Mouse (Mus musculus) spleen, postnatal 4 days (tissue): Measurements from ENCODE around the gene Pias1.

Experiments
- DNase-seq, 2 experiments: peaks; one replicate each; pipeline ENCODE4 v3.0.0; 2022; ENCODE audit warnings: low spot score in 2 of 2

The Pias1 gene

DNA sequence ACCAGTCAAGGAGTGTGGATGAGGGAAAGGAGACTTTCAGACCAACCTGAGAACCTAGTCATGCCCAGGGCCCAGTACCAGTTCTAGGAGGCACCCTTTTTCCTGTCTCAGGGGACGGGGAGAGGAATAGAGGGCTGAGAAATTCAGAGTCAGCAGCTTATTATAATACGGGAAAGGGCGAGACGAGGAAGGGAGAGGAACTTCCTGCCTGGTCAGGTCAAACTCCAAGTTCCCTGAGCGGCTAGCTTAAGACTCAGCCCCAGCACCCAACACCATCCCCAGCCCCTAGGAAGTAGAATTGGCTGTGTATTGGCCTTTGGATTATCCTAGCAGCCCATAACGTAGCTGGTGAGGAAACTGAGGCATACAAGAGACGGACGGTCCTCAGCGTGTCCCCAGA is 130.5 kb downstream of the Pias1 start:
- no peak for DNase-seq

DNA sequence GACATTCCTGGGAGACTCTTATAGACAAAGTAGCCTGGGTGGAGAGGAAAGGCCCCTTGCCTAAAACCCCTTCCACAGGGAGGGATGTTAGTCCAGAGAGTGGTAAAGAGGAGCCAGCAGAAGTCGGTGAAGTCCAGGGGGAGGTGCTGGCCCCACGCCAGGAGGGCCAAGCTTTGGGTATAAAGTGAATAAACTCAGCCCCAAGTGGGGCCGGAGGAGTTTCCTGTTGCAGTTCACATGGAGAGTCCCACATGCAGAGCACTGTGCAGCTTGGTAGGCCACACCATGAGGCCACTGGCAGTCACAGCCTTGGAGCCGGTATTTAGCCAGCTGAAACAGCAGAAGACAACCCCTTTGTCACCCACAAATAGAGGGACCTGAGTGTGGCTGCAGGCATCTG is 133.2 kb downstream of the Pias1 start:
- DNase-seq: peak in 1 of 2 experiments; percentile 13

DNA sequence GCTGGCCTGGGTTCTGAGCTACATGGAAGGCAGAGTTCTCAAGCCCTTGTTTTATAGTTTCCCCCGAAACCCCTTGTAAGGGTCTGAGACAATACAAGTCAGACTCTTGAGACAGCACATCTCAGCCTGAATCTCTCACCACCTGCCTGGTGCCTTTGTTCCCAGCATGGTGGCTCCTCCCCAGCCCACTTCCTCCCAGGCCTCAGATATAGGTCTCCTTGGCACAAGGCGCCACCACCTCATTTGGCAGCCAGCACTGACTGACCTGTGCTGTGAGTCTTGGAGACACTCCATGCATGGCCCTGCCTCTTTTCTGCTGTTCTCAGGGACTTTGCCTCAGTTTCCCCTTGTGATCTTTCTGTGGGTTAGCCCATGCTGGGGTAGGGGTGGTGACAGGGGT is 136.2 kb downstream of the Pias1 start:
- DNase-seq: peak in 1 of 2 experiments; percentile 13

DNA sequence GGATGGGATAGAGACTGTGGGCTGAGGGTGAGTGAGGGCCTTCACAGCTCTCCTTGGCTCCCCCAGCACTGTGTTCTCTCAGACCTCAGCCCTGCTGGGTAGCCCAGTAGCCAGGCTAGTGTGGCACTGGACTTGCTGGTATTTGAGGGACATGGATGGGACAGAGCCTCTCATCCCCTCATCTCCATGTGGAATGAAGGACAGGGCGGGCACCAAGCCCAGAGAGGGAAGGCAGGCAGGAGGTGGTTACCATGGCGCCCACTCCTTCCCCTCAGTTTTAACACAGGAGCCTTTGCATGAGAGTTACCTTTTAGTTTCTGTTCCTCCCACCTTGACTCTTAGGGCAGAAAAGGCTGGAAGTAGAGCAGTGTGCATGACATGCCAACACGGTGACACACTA is 139.1 kb downstream of the Pias1 start:
- DNase-seq: peak in 1 of 2 experiments; percentile 9

DNA sequence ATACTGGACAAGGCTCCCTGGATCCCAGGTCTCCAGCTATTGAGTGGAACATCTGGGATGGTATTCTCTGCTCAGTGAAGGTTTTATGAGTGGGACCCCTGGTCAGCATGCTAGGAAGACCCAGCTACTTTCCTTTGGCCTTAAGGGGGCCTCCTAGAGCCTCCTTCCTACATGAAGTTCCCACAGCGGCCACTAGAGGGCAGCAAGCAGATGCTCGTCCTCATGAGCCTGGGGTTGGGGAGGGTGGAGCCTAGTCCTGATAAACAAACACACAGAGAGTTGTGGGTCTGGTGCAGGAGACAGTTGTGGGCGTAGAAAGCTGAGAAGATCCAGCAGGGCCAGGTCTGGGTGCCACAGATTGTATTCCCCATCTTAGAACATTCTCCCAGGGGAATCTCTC is 140.0 kb downstream of the Pias1 start:
- DNase-seq: peak; percentile 85 to 97

DNA sequence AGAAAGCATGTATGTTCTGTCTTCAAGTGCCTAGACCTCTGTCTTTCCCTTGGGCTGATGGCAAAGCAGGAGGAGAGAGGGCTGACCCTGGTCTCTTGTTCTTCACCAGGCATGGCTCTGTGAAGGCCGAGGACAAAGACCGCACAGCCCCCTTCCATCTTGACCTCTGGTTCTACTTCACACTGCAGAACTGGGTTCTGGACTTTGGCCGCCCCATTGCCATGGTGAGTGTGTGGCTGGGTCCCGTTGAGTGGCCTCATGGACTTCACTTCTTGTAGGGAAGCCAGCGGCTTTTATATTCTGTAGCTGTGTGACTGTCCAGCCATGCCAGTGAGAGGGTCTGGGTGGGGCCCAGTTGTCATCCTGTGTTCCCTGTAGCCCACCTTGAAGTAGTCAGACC is 143.3 kb downstream of the Pias1 start:
- DNase-seq: peak in 1 of 2 experiments; percentile 8

DNA sequence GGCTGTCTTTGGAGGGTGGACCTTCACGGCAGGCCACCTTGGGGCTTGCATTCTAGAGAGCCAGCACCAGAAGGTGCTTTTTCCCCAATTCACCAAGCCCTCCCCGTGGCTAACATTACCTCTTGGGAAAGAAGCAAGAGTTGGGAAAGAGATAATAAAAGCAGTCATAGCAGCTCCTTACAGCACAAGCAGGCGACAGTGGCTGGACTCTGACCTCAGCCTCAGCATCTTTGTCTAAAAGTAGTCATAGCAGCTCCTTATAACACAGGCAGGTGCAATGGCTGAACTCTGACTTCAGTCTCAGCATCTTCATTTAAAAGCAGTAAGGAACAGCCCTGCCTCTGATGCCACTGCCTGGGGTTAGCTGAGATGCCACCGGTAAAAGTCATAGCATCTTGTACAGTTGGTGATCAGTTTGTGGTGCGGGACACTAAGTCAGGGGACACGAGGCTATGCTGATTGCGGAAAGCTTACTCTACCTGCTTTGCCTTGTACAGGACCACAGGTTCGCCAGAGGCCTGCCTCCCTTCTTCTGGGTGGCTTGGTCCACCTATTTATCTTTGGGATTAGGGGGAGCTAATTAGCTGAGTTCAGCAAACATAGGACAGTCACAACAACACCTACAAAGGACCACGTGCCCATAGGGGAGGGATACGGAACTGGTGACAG is 144.2 kb downstream of the Pias1 start:
- DNase-seq: peak in 1 of 2 experiments; percentile 57

DNA sequence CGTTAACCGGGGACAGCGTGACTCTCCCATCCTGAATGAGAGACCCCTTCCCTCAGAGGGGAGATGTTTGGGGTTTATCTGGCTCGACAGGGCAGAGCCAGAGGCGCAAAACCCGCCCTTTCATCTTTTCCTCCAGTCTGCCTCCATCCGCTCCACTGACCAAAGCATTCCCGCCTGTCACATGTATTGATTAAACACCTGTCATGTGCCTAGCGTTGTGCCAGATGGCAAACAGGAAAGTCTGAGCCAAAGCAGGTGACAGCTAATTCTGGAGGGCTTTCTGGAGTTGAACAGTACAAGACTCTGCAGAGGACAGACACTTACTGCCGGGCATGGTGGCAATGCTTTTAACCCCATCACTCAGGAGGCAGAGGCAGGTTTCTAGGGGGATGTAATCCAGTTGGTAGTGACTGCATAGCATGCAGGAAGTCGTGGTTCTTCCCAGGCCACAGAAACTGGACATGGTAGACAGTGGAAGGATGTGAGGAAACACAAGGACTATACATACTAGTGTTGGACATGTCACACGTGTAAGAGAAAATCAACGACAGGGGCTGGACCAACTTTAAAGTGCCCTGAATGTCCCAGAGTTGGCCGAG is 148.5 kb downstream of the Pias1 start:
- no peak for DNase-seq

DNA sequence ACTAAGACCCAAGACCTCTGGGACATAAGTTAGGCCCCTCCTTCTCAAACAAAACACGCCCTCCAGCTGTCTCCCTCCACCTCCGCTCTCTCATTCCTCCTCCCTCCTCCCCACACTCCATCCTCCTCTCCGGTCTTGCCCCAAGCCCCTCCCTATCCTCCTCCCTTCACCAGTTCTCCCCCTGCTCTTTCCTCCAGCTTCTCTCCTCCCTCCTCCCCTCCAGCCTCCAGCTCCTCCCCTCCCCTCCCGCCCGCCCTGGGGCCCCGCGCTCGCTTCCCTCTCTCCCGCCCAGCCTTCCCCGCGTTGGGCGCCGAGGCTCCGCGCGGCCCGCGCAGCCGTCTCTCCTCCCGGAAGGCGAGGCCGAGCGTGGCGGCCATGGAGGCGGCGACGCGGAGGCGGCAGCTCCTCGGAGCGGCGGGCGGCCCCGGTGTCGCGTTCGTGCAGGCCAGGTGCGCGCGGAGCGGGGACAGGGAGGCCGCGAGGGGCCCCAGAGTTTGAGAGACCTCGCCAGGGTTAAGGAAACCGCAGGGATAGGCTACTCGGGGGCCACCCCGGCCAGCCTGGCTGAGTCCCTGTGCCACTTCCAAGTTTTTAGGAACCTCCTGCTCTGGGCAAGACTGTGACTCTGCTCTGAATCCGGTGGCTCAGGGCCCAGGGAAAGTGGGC is 149.1 kb downstream of the Pias1 start, which contains the start of gene Cln6:
Gene Cln6, plus strand, starts transcription at position 280 of the 666 bp plus-strand sequence.
- peak; percentile 63 to 85 for DNase-seq

DNA sequence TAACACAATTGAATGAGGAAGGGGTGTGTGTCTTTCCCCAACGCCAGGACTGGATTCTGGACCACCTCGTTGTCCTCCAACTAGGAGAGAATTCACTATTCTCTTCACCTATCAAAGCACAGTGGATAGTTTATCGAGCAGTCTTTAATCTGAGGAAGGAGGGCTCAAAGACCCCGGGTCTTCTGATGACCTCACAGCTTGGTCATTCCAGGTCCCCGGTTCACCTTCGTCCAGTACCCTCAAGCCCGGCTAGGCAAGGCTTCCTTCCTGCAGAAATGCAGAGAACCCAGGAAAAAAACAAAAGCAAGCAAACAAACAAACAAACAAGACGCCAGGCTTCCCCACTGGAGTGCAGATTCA is 149.6 kb downstream of the Pias1 start:
- DNase-seq: peak in 1 of 2 experiments; percentile 58

DNA sequence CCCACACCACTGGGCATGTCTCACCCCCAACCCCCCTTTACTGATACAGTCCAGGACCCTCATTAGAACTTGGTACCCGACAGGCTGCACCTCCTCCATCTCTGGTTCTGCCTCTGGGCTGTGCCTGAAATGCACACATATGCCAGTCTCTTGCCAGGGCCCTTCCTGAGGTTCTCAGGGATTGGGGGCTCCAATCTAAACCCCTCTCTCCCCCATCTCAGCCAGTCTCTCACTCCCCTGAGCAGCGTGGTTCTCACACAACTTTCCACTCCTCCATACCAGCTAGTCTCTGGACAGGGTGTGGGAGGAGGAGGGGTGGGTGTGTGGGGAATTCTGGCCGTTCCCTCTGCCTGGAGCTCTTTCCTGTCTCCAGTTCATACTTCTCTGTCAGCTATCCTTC is 150.1 kb downstream of the Pias1 start:
- no peak for DNase-seq

DNA sequence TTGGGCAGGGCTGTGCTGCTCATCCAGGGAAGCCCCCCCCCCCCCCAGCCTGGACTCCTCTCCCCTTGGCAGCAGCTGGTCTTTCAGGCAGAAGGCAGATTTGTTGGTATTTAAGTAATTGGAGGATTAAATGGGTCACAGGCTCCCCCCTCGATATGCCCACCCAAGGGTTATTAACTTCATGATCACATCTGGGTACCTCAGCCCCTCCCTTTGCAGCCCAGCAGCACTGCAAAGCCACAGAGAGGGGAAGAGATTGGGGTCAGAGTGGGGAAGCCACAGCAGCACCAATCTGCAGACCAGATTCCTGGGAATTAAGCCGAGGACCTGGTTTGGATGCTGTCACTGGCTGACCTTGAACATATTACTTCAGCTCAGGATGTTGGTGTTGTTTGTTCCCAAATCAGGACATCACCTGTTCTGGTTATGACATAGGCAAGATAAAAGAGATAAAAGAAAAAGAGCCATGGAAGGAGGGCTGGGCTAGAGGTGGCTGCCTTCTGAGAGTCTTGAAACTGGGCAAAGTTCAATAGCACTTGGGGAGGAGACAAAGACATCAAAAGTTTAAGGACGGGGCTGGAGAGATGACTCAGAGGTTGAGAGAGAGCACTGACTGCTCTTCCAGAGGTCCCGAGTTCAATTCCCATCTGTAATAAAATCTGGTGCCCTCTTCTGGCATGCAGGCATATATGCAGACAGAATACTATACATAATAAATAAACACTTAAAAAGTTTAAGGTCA is 151.8 kb downstream of the Pias1 start:
- peak in 1 of 2 experiments; percentile 51 for DNase-seq

DNA sequence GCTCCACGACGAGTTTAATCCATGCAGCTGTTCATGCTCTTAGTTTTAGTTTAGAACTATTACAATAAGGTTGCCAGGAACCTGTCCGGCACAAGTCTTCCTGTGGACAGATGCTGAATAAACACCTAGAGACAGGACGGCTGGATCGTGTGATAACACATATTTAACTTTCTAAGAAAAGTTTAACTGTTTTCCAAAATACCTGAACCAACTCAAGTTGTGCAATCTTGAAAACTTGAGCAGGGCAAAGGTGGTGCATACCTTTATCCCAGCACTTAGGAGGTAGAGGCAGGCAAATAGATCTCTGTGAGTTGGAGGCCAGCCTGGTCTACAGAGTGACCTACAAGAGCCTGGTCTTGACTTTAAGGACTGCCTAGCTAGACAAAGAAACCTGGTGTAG is 152.8 kb downstream of the Pias1 start:
- no peak for DNase-seq

DNA sequence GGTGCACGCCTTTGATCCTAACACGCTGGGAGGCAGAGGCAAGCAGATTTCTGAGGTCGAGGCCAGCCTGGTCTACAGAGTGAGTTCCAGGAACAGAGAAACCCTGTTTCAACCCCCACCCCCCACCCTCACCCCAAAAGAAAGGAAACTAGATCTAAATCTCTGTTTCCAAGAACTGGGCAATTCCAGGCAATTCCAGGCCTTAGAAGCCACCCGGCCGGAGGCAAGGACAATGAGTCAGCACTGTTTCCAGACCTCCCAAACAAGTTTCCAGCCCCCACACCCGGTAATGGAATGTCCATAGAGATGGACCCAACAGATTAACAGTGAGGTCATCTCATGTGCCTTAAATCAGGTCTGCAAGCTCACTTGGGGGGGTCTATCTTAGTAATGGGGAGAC is 157.8 kb downstream of the Pias1 start:
- DNase-seq: no peak

DNA sequence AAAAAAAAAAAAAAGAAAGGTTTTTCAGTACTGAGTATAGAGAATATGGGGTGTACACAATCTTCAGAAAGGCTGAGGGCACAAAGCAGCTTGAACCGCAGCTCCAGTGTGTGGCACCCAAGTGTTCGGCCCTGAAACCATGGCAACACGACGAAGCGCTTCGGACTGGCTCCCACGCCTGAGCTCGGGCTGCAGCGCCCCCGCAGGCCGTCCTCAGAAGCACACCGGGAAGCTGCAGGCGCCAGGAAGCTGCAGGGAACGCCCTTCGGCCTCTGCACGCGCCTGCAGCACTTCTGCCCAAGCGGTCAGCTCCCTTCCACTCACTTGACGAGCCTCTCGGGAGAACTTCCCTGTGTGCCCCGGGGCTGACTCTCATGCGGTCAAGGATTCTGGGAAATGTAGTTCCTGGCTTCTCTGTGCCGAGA is 159.1 kb downstream of the Pias1 start:
- peak; percentile 93 to 97 for DNase-seq
